Mouse (Mus musculus) telencephalon, adult 2 months (tissue): Measurements from ENCODE around the gene Kcnj4.
"Not testable (repeated sequence)": the region's sequence is repeated elsewhere in the genome, so short reads cannot be mapped to it uniquely, and the experiment has no call there.

Experiments
- DNase-seq: peaks from one replicate; pipeline ENCODE4 v3.0.0-alpha.2; 2011; ENCODE audit warnings: low read depth, low spot score

The Kcnj4 gene

GRCm38 (mm10) chr15:79511553-79512320 lies 6.7 kb upstream of the Kcnj4 start:
- no peak for DNase-seq

GRCm38 (mm10) chr15:79510425-79510824 lies 5.4 kb upstream of the Kcnj4 start:
- DNase-seq, result no peak

GRCm38 (mm10) chr15:79509998-79510397 lies 5.0 kb upstream of the Kcnj4 start:
- DNase-seq, result no peak

- DNase-seq, result no peak
Observed at GRCm38 (mm10) chr15:79507055-79507828, 2.2 kb upstream of the Kcnj4 start.

GRCm38 (mm10) chr15:79506460-79506859 lies 1.4 kb upstream of the Kcnj4 start:
- no peak for DNase-seq

GRCm38 (mm10) chr15:79505616-79506283 lies 709 bp upstream of the Kcnj4 start:
- DNase-seq, result no peak

- DNase-seq, result no peak
Observed at GRCm38 (mm10) chr15:79503438-79503837, 1.6 kb downstream of the Kcnj4 start.

GRCm38 (mm10) chr15:79502891-79503341 lies 2.1 kb downstream of the Kcnj4 start:
- DNase-seq, result no peak

GRCm38 (mm10) chr15:79500110-79500509 lies 4.9 kb downstream of the Kcnj4 start:
- no peak for DNase-seq

GRCm38 (mm10) chr15:79493527-79493926 lies 11.5 kb downstream of the Kcnj4 start:
- DNase-seq, result no peak

GRCm38 (mm10) chr15:79489463-79489862 lies 15.6 kb downstream of the Kcnj4 start:
- DNase-seq, result no peak

- peak; percentile 84 for DNase-seq
Observed at GRCm38 (mm10) chr15:79481181-79481688, 23.8 kb downstream of the Kcnj4 start.

GRCm38 (mm10) chr15:79477227-79477626 lies 27.8 kb downstream of the Kcnj4 start:
- no peak for DNase-seq

- DNase-seq, result no peak
Observed at GRCm38 (mm10) chr15:79473638-79474355, 31.2 kb downstream of the Kcnj4 start.

GRCm38 (mm10) chr15:79473042-79473441 lies 32.0 kb downstream of the Kcnj4 start:
- DNase-seq, result no peak

- no peak for DNase-seq
Observed at GRCm38 (mm10) chr15:79471095-79471494, 33.9 kb downstream of the Kcnj4 start.

- DNase-seq, result no peak
Observed at GRCm38 (mm10) chr15:79470583-79470982, 34.5 kb downstream of the Kcnj4 start.

- no peak for DNase-seq
Observed at GRCm38 (mm10) chr15:79469577-79469976, 35.5 kb downstream of the Kcnj4 start.

GRCm38 (mm10) chr15:79466601-79467286 lies 38.3 kb downstream of the Kcnj4 start:
- DNase-seq, result no peak

- no peak for DNase-seq
Observed at GRCm38 (mm10) chr15:79456546-79456945, 48.5 kb downstream of the Kcnj4 start.

- not testable (repeated sequence) for DNase-seq
Observed at GRCm38 (mm10) chr15:79456104-79456503, 48.9 kb downstream of the Kcnj4 start.
